Mouse (Mus musculus) ES-E14 (cell line): ENCODE results near the gene Robo1. TPM values are rescaled to one million over a fixed set of nuclear protein-coding genes. Genes with fewer than 3 reads are reported as not detected.

Source experiments
- DNase-seq: peaks from one replicate; pipeline ENCODE4 v3.0.0-alpha.2; 2013; ENCODE audit warnings: low read depth, low spot score
- H3K27ac ChIP-seq: 2 replicates; pipeline ENCODE4 v1.5.1; 2012; ENCODE audit warnings: low read depth, mild to moderate bottlenecking, low read length, moderate library complexity, mixed read lengths; ENCODE audit not compliant: poor library complexity, insufficient read depth, severe bottlenecking
- H3K36me3 ChIP-seq: 2 replicates; pipeline ENCODE4 v1.6.1; 2012; ENCODE audit warnings: mild to moderate bottlenecking, low read length, moderate library complexity, mixed read lengths; ENCODE audit not compliant: control insufficient read depth, poor library complexity, insufficient read depth, severe bottlenecking
- H3K4me1 ChIP-seq, 2 experiments: fragments of 150-350 bp in 1 of 2; sonication (generic) in 1 of 2; 2 replicates each; pipeline ENCODE4 v1.6.1; 2012; ENCODE audit warnings: low read length in 2 of 2, mild to moderate bottlenecking in 1 of 2, mixed read lengths in 1 of 2; ENCODE audit not compliant: control insufficient read depth in 2 of 2, insufficient read depth in 2 of 2, poor library complexity in 1 of 2
- H3K4me3 ChIP-seq, 2 experiments: fragments of 150-350 bp in 1 of 2; sonication (generic) in 1 of 2; 2 replicates each; pipeline ENCODE4 v1.5.1; 2012; ENCODE audit warnings: low read length in 2 of 2, low read depth in 1 of 2, mild to moderate bottlenecking in 1 of 2, mixed read lengths in 1 of 2; ENCODE audit not compliant: insufficient read depth in 1 of 2, poor library complexity in 1 of 2, severe bottlenecking in 1 of 2
- H3K9ac ChIP-seq: 2 replicates; pipeline ENCODE4 v1.6.1; 2012; ENCODE audit warnings: low read depth, mild to moderate bottlenecking, low read length, mixed read lengths; ENCODE audit not compliant: poor library complexity, insufficient read depth, severe bottlenecking
- H3K9me3 ChIP-seq: fragments of 150-350 bp; sonication (generic); 2 replicates; pipeline ENCODE4 v1.6.1; 2012; ENCODE audit warnings: low read depth, mild to moderate bottlenecking, low read length; ENCODE audit not compliant: control insufficient read depth, insufficient read depth
- CHD2 ChIP-seq: IDR thresholded peaks from 2 replicates; pipeline ENCODE4 v1.6.1; 2014; ENCODE audit warnings: mild to moderate bottlenecking, low read depth, low read length, inconsistent platforms
- HCFC1 ChIP-seq: IDR thresholded peaks from 2 replicates; pipeline ENCODE4 v1.6.1; 2012; ENCODE audit warnings: low read length, inconsistent platforms, borderline replicate concordance; ENCODE audit not compliant: insufficient read depth
- MAFK ChIP-seq: IDR thresholded peaks from 2 replicates; pipeline ENCODE4 v1.6.1; 2014; ENCODE audit warnings: mild to moderate bottlenecking, low read depth, low read length, inconsistent platforms; ENCODE audit not compliant: insufficient read depth
- ZC3H11A ChIP-seq: IDR thresholded peaks from 2 replicates; pipeline ENCODE4 v1.6.1; 2012; ENCODE audit warnings: low read depth, mild to moderate bottlenecking, inconsistent platforms, low read length, borderline replicate concordance
- ZNF384 ChIP-seq: IDR thresholded peaks from 2 replicates; pipeline ENCODE4 v1.6.1; 2012; ENCODE audit warnings: low read depth, low read length, inconsistent platforms
- in situ Hi-C, 2 experiments: fragments of 600-800 bp; cut with MboI; formaldehyde crosslinking; loops; one replicate each; pipeline ENCODE4 v1.15.1; 2025; ENCODE audit warnings: low sequenced_read_pairs in 2 of 2, inconsistent platforms in 1 of 2; ENCODE audit not compliant: unreplicated experiment in 2 of 2
- total RNA-seq: library from RNA; depleted of rRNA; stranded (reverse); fragments of 300-350 nt; gene quantifications from 2 replicates; pipeline ENCODE4 v1.2.3, GENCODE M21; 2012

The Robo1 gene
- total RNA-seq, 1 experiment, result 20.5 TPM

GRCm38 (mm10) chr16:72928525-72929122, 620.5 kb downstream of the Robo1 start:
- H3K9ac ChIP-seq, result no peak overlapping the region
- 0 out of 4 replicates have a peak, but pooled peaks cover 0 to 2% of the 10 kb centered on the region in 2 experiments for H3K4me1 ChIP-seq
- H3K9me3 ChIP-seq, result no peaks in the 10 kb centered on the region
- H3K27ac ChIP-seq, result no peak overlapping the region
- no peak for DNase-seq
- no peak overlapping the region for H3K4me3 ChIP-seq
- H3K36me3 ChIP-seq, result no peaks in the 10 kb centered on the region
- in situ Hi-C loops, result no loop called here
- TF ChIP-seq HCFC1, result no peak
- TF ChIP-seq ZNF384, result no peak
- TF ChIP-seq ZC3H11A, result no peak
- no peak for TF ChIP-seq MAFK
- no peak for TF ChIP-seq CHD2

- Histone ChIP-seq H3K4me1 (no peaks in the 10 kb centered on the region), H3K27ac (no peak overlapping the region), H3K9ac (no peak overlapping the region), H3K36me3 (no peaks in the 10 kb centered on the region), H3K4me3 (no peak overlapping the region), H3K9me3 (no peaks in the 10 kb centered on the region)
- in situ Hi-C loops, result no loop called here
- DNase-seq, result no peak
- TF ChIP-seq CHD2, result no peak
- no peak for TF ChIP-seq HCFC1
- TF ChIP-seq ZNF384, result no peak
- no peak for TF ChIP-seq MAFK
- no peak for TF ChIP-seq ZC3H11A
Observed at GRCm38 (mm10) chr16:72930871-72931270, 622.8 kb downstream of the Robo1 start.

- no peak overlapping the region for H3K4me3 ChIP-seq
- no peak overlapping the region for H3K9ac ChIP-seq
- in situ Hi-C loops, result no loop called here
- H3K4me1 ChIP-seq, result no peaks in the 10 kb centered on the region
- H3K36me3 ChIP-seq, result no peaks in the 10 kb centered on the region
- H3K9me3 ChIP-seq, result no peaks in the 10 kb centered on the region
- TF ChIP-seq HCFC1 (no peak), ZNF384 (no peak), CHD2 (no peak)
- H3K27ac ChIP-seq, result no peak overlapping the region
- DNase-seq, result no peak
Observed at GRCm38 (mm10) chr16:72934908-72935307, 626.8 kb downstream of the Robo1 start.

GRCm38 (mm10) chr16:72937183-72937582, 629.1 kb downstream of the Robo1 start:
- no peak for DNase-seq
- no peaks in the 10 kb centered on the region for H3K36me3 ChIP-seq
- no peak overlapping the region for H3K27ac ChIP-seq
- H3K4me1 ChIP-seq, result no peaks in the 10 kb centered on the region
- in situ Hi-C loops, result no loop called here
- H3K4me3 ChIP-seq, result no peak overlapping the region
- no peak overlapping the region for H3K9ac ChIP-seq
- TF ChIP-seq ZNF384 (no peak), CHD2 (no peak), ZC3H11A (no peak), MAFK (no peak), HCFC1 (no peak)
- no peaks in the 10 kb centered on the region for H3K9me3 ChIP-seq

- in situ Hi-C loops, result no loop called here
- DNase-seq, result no peak
- H3K4me3 ChIP-seq, result no peak overlapping the region
- no peak overlapping the region for H3K27ac ChIP-seq
- H3K4me1 ChIP-seq, result no peaks in the 10 kb centered on the region
- TF ChIP-seq ZNF384, result no peak
- TF ChIP-seq HCFC1, result no peak
- no peak for TF ChIP-seq MAFK
- no peak for TF ChIP-seq CHD2
- no peaks in the 10 kb centered on the region for H3K36me3 ChIP-seq
- H3K9ac ChIP-seq, result no peak overlapping the region
- H3K9me3 ChIP-seq, result no peaks in the 10 kb centered on the region
Observed at GRCm38 (mm10) chr16:72939862-72940261, 631.8 kb downstream of the Robo1 start.
